Mouse (Mus musculus) retina, embryonic 14.5 days (tissue): ENCODE data around the gene Foxn3.

ENCODE experiments used
- DNase-seq: peaks from one replicate; pipeline ENCODE4 v3.0.0-alpha.2; 2015; ENCODE audit warnings: low spot score

The Foxn3 gene

DNA sequence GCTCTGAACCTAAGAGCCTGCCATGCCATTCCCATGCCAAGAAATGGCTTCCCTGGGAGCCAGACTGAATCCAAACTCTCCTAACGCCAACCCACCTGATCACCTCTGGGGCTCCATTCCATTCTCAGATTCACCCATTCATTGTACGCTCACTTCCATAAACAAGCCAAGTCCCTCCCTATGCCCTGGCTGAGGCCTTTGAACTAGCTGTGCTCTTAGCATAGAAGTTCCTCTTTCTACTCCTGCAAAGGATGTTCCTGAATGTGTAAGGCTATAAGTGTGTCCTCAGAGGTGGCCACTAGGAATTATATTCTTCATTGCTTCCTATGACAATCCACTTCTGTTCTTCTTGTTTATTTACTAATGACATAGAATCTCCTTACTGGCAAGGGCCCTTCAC, 40.5 kb downstream of the Foxn3 start:
- no peak for DNase-seq

DNA sequence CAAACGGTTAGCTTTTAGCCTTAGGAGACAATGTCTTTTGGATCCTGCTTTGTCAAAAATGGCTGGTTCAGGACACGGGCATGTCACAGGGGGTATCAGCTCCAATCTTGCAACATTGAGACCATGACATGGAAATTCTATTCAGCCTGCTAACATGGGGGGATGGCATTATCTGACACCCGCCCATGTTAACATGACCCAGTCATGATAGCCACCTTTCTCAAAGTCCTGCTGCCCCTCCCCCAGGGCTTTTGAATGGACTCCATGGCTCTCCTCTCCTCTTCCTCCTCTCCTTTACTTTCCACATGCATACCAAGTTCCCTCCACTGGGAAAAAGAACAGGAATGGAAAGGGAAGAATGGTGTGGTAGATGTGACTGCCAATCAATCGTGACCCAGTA, 43.5 kb downstream of the Foxn3 start:
- DNase-seq: peak; percentile 18

DNA sequence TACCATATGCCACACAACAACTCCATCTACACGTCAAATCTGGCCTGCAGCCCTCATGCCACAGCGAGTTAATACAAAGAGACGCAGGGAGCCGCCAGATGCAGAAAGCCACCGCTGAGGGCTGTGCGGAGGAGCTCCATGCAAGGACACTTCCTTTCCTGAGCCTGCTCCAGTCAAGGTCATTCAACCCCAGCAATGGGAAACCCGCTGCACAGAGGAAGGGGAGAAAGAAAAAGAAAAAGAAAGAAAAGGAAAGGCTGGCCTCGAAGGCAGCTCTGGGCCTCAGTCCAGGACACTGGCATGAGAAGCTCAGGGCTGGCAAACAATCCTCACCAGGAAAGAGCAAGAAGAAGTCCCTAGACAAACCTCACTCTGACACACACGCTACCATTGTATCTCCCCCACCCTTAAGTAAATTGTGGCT, 44.2 kb downstream of the Foxn3 start:
- DNase-seq: peak; percentile 70

GRCm38 (mm10) chr12:99518640-99519039, 44.7 kb downstream of the Foxn3 start:
- DNase-seq: no peak

DNA sequence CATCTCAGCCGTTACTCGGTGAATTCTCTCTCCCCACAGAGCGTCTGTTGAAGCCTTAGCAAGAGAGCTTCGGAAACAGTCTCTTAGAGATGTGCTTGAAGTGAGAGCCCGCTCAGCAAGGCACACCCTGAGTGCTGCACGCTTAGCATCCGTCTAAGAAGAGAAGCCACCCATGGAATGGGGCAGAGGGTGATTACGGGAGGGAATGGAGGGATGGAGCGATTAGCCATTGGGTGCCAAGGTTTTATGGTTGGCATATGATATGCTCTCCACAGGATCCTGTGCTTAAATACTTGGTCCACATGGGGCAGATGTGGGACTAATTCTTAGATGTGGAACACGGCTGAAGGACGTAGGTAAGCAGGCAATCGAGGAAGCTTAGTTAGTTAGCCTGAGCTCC, 45.3 kb downstream of the Foxn3 start:
- no peak for DNase-seq

- no peak for DNase-seq
These were observed 46.1 kb downstream of the Foxn3 start for GRCm38 (mm10) chr12:99517296-99517695.

GRCm38 (mm10) chr12:99515481-99515880, 47.9 kb downstream of the Foxn3 start:
- DNase-seq: no peak

GRCm38 (mm10) chr12:99511644-99512043, 51.7 kb downstream of the Foxn3 start:
- no peak for DNase-seq

DNA sequence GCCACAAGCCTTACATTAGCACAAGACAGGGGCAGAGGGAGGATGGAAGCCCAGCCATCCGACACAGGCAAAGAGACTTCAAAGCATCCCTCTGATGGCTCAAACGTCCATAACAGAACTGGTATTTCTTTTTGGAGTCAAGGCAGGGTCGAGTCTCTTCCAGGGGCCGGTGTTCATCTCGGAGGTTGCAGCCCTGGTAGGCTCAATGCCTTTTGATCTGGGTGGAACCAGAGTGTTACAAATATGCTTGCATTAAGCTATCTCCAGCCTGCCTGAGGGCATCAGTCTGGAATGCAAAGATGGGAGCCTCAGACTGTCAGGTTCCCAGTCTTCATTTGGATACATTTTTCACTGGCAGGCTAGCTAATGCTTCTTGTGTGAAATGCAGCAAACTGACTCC, 52.6 kb downstream of the Foxn3 start:
- DNase-seq: no peak

DNA sequence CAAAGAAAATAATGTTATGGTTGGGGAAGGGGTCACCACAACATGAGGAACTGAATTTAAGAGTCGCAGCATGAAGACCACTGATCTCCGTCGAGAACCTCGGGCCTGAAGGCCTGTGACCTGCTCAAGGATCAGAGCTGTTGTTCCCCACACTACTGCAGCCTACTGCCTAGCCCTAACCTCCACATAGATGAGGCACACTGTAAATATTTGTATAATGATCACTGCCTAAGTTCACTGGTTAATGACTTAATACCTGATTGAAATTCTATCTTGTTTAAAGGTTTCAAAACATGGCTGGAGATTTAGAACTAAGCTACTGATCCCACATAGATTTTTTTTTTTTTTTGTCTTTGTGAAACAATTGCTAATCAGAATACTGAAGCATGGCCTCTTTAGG, 61.2 kb downstream of the Foxn3 start:
- no peak for DNase-seq

DNA sequence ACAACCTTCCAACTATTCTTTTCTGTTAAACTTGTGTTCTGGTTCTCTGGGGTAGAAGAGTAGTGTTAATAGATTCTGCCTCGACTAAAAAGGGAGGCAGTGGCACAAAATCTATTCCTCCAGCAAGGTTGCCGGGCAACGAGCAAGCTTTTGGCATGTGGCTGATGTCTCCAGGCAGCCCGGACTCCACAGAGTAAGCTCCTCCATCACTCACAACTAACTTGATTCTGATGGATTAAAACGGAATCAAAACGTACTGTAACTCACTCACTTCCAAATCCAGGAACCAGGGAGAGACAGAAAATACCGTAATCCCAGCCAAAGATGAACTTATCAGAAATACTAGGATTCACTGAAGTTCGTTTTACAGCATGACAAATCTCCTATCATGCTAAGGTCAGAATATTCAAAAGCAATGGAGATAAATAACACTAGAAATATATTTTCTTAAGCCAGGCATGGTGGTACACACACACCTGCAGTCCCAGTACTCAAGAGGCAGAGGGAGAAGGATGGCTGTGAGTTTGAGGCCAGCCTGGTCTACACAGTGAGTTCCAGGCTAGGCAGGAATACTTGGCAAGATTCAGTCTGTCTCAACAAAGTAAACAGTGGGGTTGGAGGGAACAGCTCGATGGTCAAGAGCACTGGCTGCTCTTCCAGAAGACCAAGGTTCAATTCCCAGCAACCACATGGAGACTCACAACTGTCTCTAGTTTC, 64.2 kb downstream of the Foxn3 start:
- no peak for DNase-seq

DNA sequence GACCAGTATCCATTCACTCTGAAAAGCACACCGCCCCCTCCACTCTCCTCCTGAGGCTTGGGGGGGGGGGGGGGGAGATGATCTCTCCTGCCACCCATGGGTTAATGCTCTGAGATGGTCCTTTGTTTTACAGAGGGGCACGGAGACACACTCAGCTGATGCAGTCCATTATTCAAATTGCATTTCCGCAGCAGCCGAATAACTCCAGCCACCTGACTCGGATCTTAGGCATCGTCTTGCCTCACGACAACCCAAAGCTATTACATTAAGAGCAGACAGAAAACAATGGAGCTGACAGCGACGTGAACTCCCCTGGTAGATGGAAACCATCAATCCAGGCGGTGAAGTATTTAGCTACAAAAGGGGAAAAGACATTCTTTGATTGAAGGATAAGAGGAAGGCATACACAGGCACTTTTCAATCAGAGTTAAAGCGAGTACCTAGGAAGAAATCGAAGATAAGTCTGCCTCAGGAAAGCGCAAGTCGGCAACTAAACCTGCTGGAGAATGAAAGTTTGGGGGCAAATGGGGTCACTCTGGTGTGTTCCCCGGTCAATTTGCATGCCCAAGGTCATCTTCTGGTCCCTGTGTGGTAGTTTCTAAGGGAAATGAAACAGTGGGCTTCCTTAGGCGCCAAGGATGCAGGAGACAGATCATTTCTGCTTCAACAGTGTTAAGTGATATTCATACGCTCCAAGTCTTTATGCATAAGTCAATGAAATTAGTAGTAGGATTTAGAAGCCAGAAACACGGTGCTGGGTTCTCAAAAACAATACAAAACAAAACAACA, 65.0 kb downstream of the Foxn3 start:
- DNase-seq: peak; percentile 32

- no peak for DNase-seq
These were observed 66.4 kb downstream of the Foxn3 start for GRCm38 (mm10) chr12:99496945-99497344.

GRCm38 (mm10) chr12:99490216-99490615, 73.2 kb downstream of the Foxn3 start:
- DNase-seq: no peak

- no peak for DNase-seq
These were observed 74.3 kb downstream of the Foxn3 start for GRCm38 (mm10) chr12:99489001-99489592.

GRCm38 (mm10) chr12:99480372-99480771, 83.0 kb downstream of the Foxn3 start:
- no peak for DNase-seq

DNA sequence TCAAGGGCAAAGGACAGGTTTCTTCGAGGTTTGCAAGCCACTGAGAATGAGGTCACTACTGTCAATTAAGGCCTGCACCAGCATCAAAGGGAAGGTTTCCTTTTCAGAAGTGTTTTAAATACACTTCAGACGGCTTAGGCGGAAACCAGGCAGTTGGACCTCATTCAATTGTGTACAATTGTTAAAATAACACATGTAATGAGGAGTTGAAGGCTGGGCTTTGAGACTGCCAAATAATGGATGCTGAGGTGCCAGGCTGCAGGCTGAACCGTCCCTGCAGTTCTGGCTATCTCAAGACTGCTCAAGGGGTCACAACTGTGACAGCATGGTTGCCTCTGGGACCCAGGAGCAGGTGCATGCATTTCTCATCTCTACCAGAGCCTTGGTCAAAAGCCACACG, 89.2 kb downstream of the Foxn3 start:
- DNase-seq: peak; percentile 29

DNA sequence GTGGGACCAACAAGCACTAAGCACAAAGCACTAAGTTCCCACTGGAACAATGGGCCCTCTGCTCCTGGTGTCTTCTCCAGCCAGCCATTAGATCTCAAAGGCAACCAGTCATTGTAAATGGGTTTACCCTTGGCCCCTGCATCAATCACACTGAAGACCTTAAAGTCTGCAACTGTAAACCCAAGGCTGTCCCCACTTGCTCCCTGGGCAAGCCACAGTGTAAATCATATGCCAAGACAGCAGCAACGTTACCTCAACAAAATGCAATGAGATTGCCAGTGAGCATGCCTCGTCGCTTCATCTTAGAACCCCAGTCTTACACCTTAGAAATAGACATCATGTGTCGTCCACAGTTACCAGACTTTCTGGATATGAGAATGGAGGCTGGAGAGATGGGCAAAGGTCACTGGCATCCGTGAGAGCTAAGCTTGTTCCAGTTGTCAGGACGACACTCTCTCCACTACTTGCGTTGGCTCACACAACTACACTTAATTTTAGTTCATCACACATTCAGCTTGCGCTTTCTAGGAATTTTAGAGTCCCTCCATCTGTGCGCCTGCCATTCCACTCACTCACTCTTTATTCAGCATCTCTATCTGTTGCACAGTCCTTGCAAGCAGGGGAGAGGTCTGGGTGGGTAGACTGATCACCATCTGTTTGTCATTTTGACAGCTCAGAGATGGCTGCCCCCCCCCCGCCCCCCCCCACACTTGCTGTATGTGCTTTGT, 89.8 kb downstream of the Foxn3 start:
- DNase-seq: no peak

- DNase-seq: no peak
These were observed 92.0 kb downstream of the Foxn3 start for GRCm38 (mm10) chr12:99471431-99471830.

GRCm38 (mm10) chr12:99467884-99468311, 95.5 kb downstream of the Foxn3 start:
- DNase-seq: peak; percentile 81

DNA sequence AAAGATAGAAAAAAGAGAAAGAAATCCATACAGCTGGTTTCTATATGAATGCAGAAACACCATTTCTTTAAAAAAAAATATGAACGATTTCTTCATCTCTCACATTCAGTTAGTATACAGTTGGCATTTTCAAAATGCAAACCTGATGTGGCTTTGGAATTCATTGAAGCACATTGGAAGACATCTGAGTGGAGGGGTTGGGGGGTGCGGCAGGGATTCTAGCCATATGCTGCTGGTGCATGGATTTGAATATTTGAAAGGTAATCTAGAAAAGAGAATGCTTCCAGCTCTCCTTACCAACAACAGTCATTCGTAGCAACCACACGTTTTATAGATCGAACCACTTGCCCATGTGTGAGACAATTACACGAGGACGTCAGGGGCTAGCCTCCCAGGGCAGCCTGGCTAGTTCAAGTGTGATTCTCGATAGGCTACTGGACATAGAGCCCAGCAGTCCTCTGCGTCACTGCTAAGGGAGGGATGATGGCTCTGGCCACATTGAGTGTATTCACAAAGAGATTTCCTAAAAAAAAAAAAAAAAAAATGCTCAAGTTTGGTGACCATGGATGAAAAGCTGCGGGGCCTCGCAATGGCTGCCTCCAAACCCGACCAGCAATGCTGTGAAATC, 96.0 kb downstream of the Foxn3 start:
- DNase-seq: no peak

GRCm38 (mm10) chr12:99466426-99466825, 97.0 kb downstream of the Foxn3 start:
- no peak for DNase-seq
